Mouse (Mus musculus): ENCODE measurements around the gene Rbbp7. TPM values are rescaled to one million over a fixed set of nuclear protein-coding genes. Genes with fewer than 3 reads are reported as not detected.

Gene Rbbp7
- 61.6 and 69.9 TPM in 2 replicates for total RNA-seq (2017)

GRCm38 (mm10) chrX:162760115-162760942 is at the start of gene Rbbp7:
Gene Rbbp7 (plus strand): TSS chrX:162760402.
- ATAC-seq (ENCODE audit: extremely low read depth, insufficient number of reproducible peaks, low FRiP score, poor library complexity, severe bottlenecking): peak; percentile 98

GRCm38 (mm10) chrX:162717837-162718236 is 42.4 kb upstream of the Rbbp7 start:
- peak; percentile 55; the same call in 1 of the 2 replicates for ATAC-seq (ENCODE audit: extremely low read depth, insufficient number of reproducible peaks, low FRiP score, poor library complexity, severe bottlenecking)

DNA sequence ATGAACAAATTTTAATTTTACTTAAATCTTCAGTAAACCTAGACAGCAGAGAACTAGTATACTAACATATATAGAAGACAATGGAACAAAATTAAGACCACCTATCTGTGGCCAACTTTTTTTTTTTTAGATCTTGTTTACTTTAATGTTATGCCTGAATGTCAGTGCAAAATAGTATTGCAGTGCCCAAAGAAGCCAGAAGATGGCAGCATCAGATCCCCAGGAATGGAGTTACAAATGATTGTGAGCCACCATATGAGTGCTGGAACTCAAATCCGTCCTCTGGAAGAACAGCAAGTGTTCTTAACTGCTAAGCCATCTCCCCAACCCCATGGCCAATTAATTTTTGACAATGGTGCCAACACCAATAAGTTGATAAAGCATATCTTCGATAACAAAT is 40.6 kb upstream of the Rbbp7 start:
- ATAC-seq (ENCODE audit: extremely low read depth, insufficient number of reproducible peaks, low FRiP score, poor library complexity, severe bottlenecking): 0 out of 2 replicates have a peak, but pooled peaks have one; percentile 30

GRCm38 (mm10) chrX:162727367-162727777 is 32.8 kb upstream of the Rbbp7 start:
- ATAC-seq (ENCODE audit: extremely low read depth, insufficient number of reproducible peaks, low FRiP score, poor library complexity, severe bottlenecking): no peak

GRCm38 (mm10) chrX:162727795-162728194 is 32.4 kb upstream of the Rbbp7 start:
- no peak for ATAC-seq (ENCODE audit: extremely low read depth, insufficient number of reproducible peaks, low FRiP score, poor library complexity, severe bottlenecking)

GRCm38 (mm10) chrX:162728228-162728627 is 32.0 kb upstream of the Rbbp7 start:
- no peak for ATAC-seq (ENCODE audit: extremely low read depth, insufficient number of reproducible peaks, low FRiP score, poor library complexity, severe bottlenecking)

DNA sequence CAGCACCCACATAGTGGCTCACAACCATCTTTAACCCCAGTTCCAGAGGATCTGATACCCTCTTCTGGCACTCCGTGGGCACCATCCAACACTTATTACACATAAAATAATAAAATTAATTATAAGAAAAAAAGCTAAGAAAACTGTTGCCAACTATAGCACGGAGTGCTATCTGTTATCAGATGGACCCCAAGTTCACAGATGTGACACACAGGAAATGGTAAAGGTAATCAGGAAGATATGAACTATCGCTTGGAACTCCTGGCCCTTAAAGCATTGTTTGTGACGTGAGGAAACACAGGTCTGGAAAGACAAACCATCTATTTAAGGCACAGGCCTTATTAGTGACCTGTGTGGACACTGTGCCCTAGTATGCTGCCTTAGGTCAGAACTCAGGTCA is 30.2 kb upstream of the Rbbp7 start:
- no peak for ATAC-seq (ENCODE audit: extremely low read depth, insufficient number of reproducible peaks, low FRiP score, poor library complexity, severe bottlenecking)

DNA sequence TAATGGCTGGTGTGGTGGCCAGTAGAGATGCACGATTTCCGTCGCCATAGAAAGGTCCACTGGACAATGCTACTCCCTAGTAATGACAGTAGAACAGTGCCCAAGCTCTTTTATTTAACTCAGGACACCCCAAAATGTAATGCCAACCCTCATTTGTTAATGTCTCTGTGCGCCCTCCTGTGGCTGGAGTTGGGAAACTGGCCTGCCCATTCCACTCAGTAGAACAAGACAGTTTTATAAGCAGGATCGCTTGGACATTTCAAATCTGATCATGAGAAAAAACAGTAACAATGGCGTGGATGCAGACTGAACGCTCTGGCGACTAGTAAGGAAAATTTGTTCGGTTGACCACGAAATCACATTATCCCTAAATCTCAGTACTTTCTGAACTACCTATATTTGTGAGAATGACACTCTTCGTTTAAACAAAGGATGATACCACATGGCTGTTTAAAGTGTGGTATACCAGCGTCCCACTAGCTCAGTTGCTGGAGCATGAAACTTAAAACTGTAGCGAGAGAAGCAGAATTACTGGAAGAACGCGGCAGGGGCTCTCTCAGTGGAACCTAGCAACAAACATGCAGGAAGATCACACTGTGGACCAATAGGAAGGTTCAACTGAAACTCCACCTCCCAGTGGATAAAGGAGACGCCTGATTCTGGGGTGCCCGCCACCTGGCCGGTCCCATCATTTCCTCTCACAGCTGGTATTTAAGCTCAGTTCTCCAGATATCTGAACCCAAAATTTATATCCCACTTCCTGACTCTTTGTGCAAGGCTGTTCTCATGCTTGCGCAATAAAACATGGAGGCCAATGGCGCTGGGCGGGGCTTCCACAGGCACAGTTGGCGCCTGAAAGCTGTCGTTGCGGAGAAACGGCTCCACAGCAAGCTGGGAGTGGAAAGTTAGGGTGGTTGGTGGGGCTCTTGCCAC is 24.9 kb upstream of the Rbbp7 start:
- peak; percentile 64 for ATAC-seq (ENCODE audit: extremely low read depth, insufficient number of reproducible peaks, low FRiP score, poor library complexity, severe bottlenecking)

- ATAC-seq (ENCODE audit: extremely low read depth, insufficient number of reproducible peaks, low FRiP score, poor library complexity, severe bottlenecking): no peak
These were observed 24.0 kb upstream of the Rbbp7 start for GRCm38 (mm10) chrX:162736140-162736659.

GRCm38 (mm10) chrX:162748696-162749420 is 11.3 kb upstream of the Rbbp7 start:
- ATAC-seq (ENCODE audit: extremely low read depth, insufficient number of reproducible peaks, low FRiP score, poor library complexity, severe bottlenecking): no peak

DNA sequence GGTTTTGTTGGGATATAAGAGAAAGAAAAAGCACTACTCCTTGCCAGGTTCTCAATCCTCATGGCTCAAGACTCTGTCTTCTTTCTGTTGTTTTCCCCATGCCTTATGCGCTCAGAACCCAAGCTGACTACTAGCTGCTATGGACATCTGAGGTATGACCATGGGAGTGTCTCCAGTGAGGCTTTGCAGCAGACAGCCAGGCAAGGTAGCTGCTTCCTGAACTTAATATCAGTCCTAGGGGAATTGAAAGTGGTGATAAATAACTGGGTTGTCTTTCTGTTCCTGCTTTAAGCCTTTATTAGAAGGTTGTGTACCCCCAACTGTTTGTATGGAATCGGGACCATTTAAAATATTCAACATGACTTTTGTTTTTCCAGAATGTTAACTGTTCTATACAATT is 7.8 kb upstream of the Rbbp7 start:
- no peak for ATAC-seq (ENCODE audit: extremely low read depth, insufficient number of reproducible peaks, low FRiP score, poor library complexity, severe bottlenecking)

- no peak for ATAC-seq (ENCODE audit: extremely low read depth, insufficient number of reproducible peaks, low FRiP score, poor library complexity, severe bottlenecking)
These were observed 5.9 kb upstream of the Rbbp7 start for GRCm38 (mm10) chrX:162754314-162754713.

DNA sequence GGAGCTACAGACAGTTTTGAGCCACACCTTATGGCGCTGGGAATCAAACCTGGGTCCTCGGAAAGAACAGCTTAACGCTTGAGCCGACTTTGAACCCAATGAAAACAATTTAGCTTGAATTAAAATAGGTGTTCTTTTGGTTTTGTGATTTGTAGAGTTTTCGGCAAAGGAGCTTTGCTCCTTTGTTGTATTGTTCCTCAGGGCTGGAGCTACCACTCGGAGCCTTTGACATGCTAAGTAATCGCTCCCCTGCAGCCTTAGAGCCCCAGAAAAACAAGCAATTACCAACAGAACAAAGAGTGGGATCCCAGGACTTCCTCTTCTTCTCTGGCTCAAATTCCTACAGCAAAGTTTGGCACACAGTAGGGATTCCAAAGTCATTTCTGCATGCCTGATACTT is 4.1 kb upstream of the Rbbp7 start:
- no peak for ATAC-seq (ENCODE audit: extremely low read depth, insufficient number of reproducible peaks, low FRiP score, poor library complexity, severe bottlenecking)

DNA sequence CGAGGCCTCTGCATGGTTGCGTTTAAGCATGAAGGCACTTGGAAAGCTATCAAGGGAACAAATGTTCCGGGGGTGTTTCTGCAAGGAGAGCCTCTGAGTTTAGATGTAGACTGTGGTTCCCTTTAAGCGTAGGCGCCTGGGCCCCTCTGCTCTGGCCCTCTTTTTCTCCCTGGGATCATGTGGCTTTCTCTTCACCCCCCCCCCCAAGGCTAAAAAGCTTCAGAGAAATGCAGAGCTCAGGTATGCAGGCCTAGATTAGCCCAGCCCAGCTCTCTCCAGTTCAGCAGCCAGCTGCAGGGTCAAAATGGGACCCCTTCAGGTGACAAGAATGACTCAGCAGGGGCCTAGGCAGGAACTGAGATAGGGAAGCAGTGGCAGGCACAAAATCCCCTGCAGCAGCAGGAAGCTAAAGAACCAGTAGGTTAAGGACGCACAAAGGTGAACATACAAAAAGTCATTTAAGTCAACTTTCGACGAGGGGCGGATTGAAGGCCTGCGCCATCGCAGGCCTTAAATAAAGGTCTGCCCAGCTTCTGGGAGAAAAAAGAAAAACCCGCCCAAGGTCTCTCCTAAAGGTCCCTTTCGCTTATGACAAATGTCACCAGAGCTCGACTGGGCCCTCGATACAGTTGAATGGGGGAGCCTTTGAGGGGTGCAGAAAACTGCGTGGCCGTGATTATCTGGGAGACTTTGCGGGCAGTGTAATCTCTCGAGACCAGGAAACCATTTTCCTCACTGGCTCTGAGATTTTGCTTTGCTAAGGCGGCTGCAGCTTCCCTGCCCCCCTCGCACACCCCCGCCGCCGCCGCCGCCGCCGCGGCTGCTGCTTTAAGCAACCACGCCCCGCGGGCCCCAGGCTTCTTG is 719 bp upstream of the Rbbp7 start:
- no peak for ATAC-seq (ENCODE audit: extremely low read depth, insufficient number of reproducible peaks, low FRiP score, poor library complexity, severe bottlenecking)

DNA sequence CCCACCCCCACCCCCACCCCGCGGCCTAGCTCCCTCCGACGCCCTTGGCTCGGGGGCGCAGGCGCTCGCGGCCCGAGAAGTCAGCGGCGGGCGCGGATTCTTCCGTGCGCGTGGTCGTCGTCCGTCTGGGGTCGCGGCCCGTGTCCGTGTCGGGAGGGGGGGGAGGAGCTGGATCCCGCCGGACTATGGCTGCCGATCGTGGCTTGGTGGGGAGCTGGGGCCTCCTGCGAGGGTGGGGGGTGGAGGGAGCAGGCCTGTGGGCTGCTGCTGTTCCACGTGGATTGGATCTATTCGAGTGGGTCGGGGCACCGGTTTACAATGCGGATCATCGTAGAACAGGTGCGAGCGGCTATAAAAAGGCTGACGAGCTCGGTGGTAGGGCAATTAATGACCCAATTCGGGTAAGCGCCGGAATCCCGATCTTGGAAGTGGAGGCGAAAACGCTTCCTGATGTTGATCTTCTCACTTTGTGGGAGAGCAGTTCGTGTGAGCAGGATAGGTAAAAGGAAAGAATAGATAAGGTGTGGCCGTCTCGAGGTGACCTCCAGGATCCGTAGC is 835 bp downstream of the Rbbp7 start:
- no peak for ATAC-seq (ENCODE audit: extremely low read depth, insufficient number of reproducible peaks, low FRiP score, poor library complexity, severe bottlenecking)

- no peak for ATAC-seq (ENCODE audit: extremely low read depth, insufficient number of reproducible peaks, low FRiP score, poor library complexity, severe bottlenecking)
These were observed 1.7 kb downstream of the Rbbp7 start for GRCm38 (mm10) chrX:162761716-162762395.

- no peak for ATAC-seq (ENCODE audit: extremely low read depth, insufficient number of reproducible peaks, low FRiP score, poor library complexity, severe bottlenecking)
These were observed 10.5 kb downstream of the Rbbp7 start for GRCm38 (mm10) chrX:162770726-162771125.

All from neutrophil, adult 5-6 weeks (primary cell).